Mouse (Mus musculus) small intestine, adult 2 months (tissue): ENCODE data around the gene Ofd1.

Source experiments
- CTCF ChIP-seq: fragments of 200-500 bp; IDR thresholded peaks from 2 replicates; pipeline ENCODE4 v1.5.1; 2012; ENCODE audit warnings: low read depth, mild to moderate bottlenecking, control low read depth, inconsistent platforms, low read length, moderate library complexity, mixed read lengths; ENCODE audit not compliant: insufficient replicate concordance, insufficient read length; ENCODE audit errors: extremely low read depth
- POLR2A ChIP-seq: fragments of 200-500 bp; IDR thresholded peaks from 2 replicates; pipeline ENCODE4 v1.6.1; 2012; ENCODE audit warnings: low read depth, mild to moderate bottlenecking, control low read depth, inconsistent platforms, low read length, moderate library complexity

DNA sequence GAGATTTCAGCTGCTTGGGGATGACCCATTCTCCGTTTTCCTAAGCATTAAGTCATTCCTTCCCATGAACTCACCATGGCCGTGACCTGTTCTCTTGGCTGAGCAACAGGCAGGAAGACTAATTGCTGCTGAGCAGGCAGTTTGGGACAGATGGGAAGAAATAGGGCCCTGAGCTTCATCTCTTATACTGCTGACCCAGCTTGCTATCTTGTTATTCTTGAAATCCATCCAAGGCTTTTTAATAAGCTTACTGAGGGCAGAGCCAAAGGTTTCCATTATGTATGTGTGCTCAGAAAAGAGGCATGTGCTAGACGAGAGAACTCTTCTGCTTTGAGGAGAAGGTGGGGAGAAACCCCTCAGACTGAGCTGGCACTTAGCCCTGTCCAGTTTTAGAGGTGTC is 55.6 kb downstream of the Ofd1 start:
- TF ChIP-seq CTCF (no peak), POLR2A (no peak)
